8 mouse cellular contexts compared by ENCODE assay signal in the genomic region with DNA sequence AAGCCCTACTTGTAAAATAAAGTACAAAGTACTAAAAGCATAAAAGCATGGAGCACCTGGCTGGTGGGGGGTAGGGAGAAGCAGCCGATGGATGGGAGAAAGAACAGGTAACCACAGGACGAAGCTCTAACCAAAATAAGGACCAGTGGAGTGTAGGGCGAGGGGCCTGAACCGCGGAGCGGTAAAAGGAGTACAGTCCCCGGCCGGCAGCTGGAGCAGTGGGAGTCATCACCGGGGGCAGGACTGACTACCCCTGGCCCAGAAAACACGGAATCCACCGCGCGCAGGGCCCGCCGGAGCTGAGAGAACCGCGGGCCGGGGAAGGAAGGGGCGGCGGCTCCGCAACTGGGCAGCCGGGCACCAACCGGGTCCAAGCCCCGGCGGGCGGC. TPM values are rescaled to one million over a fixed set of nuclear protein-coding genes. Genes with fewer than 3 reads are reported as not detected.
DNase-seq lines count a peak whose midpoint lies in the region; ATAC-seq and TF ChIP-seq lines count a peak whose summit lies in the region.

No protein-coding gene starts in this region.

- peak overlapping the region; percentile 96 for H3K9ac ChIP-seq in hindbrain, embryonic 13.5 days
- H3K9ac ChIP-seq in midbrain, embryonic 14.5 days (replicated peaks; ENCODE audit: low read length), result peak overlapping the region; percentile 93

- no peak; the same call in 1 of the 2 replicates for ATAC-seq in hindbrain, embryonic 13.5 days (ENCODE audit: low FRiP score)
- ATAC-seq in midbrain, embryonic 14.5 days (ENCODE audit: low FRiP score, low TSS enrichment), result no peak

- peak overlapping the region; percentile 74 for H3K4me2 ChIP-seq in hindbrain, embryonic 13.5 days
- H3K4me2 ChIP-seq in midbrain, embryonic 14.5 days (ENCODE audit: low read length), result peak overlapping the region; percentile 86

- no peaks in the 10 kb centered on the region for H3K9me3 ChIP-seq in hindbrain, embryonic 13.5 days
- H3K9me3 ChIP-seq in midbrain, embryonic 14.5 days (ENCODE audit: control insufficient read depth, low read length), result no peaks in the 10 kb centered on the region

- DNase-seq in layer of hippocampus, adult 2 months (ENCODE audit: low spot score in 2 of 2), result no peak
- no peak for DNase-seq in layer of hippocampus, postnatal 25 days (ENCODE audit: extremely low spot score in 1 of 2, low spot score in 1 of 2)
- DNase-seq in midbrain, embryonic 14.5 days, result no peak
- DNase-seq in cerebellum, postnatal 10 days, result no peak
- DNase-seq in urinary bladder, postnatal 10 days (ENCODE audit: low spot score), result no peak
- DNase-seq in c-Kit-positive CD71-positive TER-119-positive erythroid progenitor cells, embryonic 14.5 days (ENCODE audit: low spot score), result no peak

- no peak for TF ChIP-seq POLR2A in cortical plate, adult 2 months (IDR thresholded peaks at IDR 0.05; ENCODE audit: extremely low read depth, insufficient read depth, low read length)

- peaks cover 2% of the 10 kb centered on the region; the same call in 1 of the 2 replicates for H3K4me1 ChIP-seq in cortical plate, adult 2 months (ENCODE audit: control insufficient read depth, insufficient read depth, low read length)
- peaks cover 31% of the 10 kb centered on the region for H3K4me1 ChIP-seq in hindbrain, embryonic 13.5 days (replicated peaks)
- peaks cover 11% of the 10 kb centered on the region for H3K4me1 ChIP-seq in midbrain, embryonic 14.5 days (ENCODE audit: control insufficient read depth, insufficient read depth, low read length)

- TF ChIP-seq CTCF in layer of hippocampus, adult 2 months (conservative IDR thresholded peaks at IDR 0.05), result no peak
- no peak for TF ChIP-seq CTCF in cortical plate, adult 2 months (IDR thresholded peaks at IDR 0.05; ENCODE audit: extremely low read depth, insufficient read depth, low read length)

- peak overlapping the region; percentile 72 for H3K4me3 ChIP-seq in layer of hippocampus, adult 2 months
- H3K4me3 ChIP-seq in cortical plate, adult 2 months (ENCODE audit: insufficient read depth, low read length), result peak overlapping the region; percentile 62
- peak overlapping the region; percentile 95 for H3K4me3 ChIP-seq in hindbrain, embryonic 13.5 days
- peak overlapping the region; percentile 96 for H3K4me3 ChIP-seq in midbrain, embryonic 14.5 days (replicated peaks; ENCODE audit: low read depth, low read length)

- peak overlapping the region; percentile 98 for H3K27ac ChIP-seq in layer of hippocampus, adult 2 months
- peak overlapping the region; percentile 96 for H3K27ac ChIP-seq in cortical plate, adult 2 months (ENCODE audit: insufficient read depth, low read length)
- peak overlapping the region; percentile 93 for H3K27ac ChIP-seq in hindbrain, embryonic 13.5 days
- H3K27ac ChIP-seq in midbrain, embryonic 14.5 days (replicated peaks; ENCODE audit: low read depth, low read length), result peak overlapping the region; percentile 95

- WGBS in hindbrain, embryonic 13.5 days, result under 1% methylated on average over 26 of the region's 26 CpGs
- WGBS in midbrain, embryonic 14.5 days, result under 1% methylated on average over 26 of the region's 26 CpGs

- H3K27me3 ChIP-seq in hindbrain, embryonic 13.5 days, result no peaks in the 10 kb centered on the region
- H3K27me3 ChIP-seq in midbrain, embryonic 14.5 days (ENCODE audit: control insufficient read depth, insufficient read depth, low read length), result no peaks in the 10 kb centered on the region

- peaks cover 15% of the 10 kb centered on the region for H3K36me3 ChIP-seq in hindbrain, embryonic 13.5 days
- peaks cover 18% of the 10 kb centered on the region for H3K36me3 ChIP-seq in midbrain, embryonic 14.5 days (ENCODE audit: control insufficient read depth, insufficient read depth, low read length)

RNA-seq across cellular contexts. Expression of a gene that starts 0.6 kb away (rescaled TPM):
- 10 to 100 TPM; 37.4 to 38.1 TPM for total RNA-seq in layer of hippocampus, adult 2 months (2021)
- total RNA-seq in layer of hippocampus, postnatal 25 days (2021), result 10 to 100 TPM; 37.3 to 37.7 TPM
- 27.5 and 29.7 TPM in 2 replicates for polyA plus RNA-seq in cortical plate, adult 2 months (2012; rRNA removed)
- polyA plus RNA-seq in hindbrain, embryonic 13.5 days (2015; fragmentation: Nextera tagmentation; extraction: Ambion mirVana), result 17.2 and 18.5 TPM in 2 replicates
- 21.5 and 21.8 TPM in 2 replicates for polyA plus RNA-seq in midbrain, embryonic 14.5 days (2014; fragmentation: Nextera tagmentation; extraction: Ambion mirVana)

RNA-seq across cellular contexts. Expression of a gene that starts 12.7 kb away (rescaled TPM):
- total RNA-seq in layer of hippocampus, adult 2 months (2021), result 1 to 10 TPM; 8.1 to 8.8 TPM
- 1 to 10 TPM; 8.1 to 8.7 TPM for total RNA-seq in layer of hippocampus, postnatal 25 days (2021)
- polyA plus RNA-seq in cortical plate, adult 2 months (2012; rRNA removed), result 9.0 and 10.0 TPM in 2 replicates
- polyA plus RNA-seq in hindbrain, embryonic 13.5 days (2015; fragmentation: Nextera tagmentation; extraction: Ambion mirVana), result 26.7 and 28.6 TPM in 2 replicates
- polyA plus RNA-seq in midbrain, embryonic 14.5 days (2014; fragmentation: Nextera tagmentation; extraction: Ambion mirVana), result 23.3 and 25.4 TPM in 2 replicates

RNA-seq across cellular contexts. Expression of a gene that starts 19.4 kb away (rescaled TPM):
- 10 to 100 TPM; 90.0 to 93.4 TPM for total RNA-seq in layer of hippocampus, adult 2 months (2021)
- total RNA-seq in layer of hippocampus, postnatal 25 days (2021), result 10 to 100 TPM; 60.0 to 67.5 TPM
- polyA plus RNA-seq in cortical plate, adult 2 months (2012; rRNA removed), result 129 and 156 TPM in 2 replicates
- polyA plus RNA-seq in hindbrain, embryonic 13.5 days (2015; fragmentation: Nextera tagmentation; extraction: Ambion mirVana), result 22.2 and 25.4 TPM in 2 replicates
- polyA plus RNA-seq in midbrain, embryonic 14.5 days (2014; fragmentation: Nextera tagmentation; extraction: Ambion mirVana), result 23.5 and 24.7 TPM in 2 replicates

RNA-seq across cellular contexts. Expression of a gene that starts 29.0 kb away (rescaled TPM):
- 1 to 10 TPM; 1.6 to 2.5 TPM for total RNA-seq in layer of hippocampus, adult 2 months (2021)
- total RNA-seq in layer of hippocampus, postnatal 25 days (2021), result 1 to 10 TPM; 1.8 to 2.2 TPM
- polyA plus RNA-seq in cortical plate, adult 2 months (2012; rRNA removed), result 1.4 and 2.0 TPM in 2 replicates
- polyA plus RNA-seq in hindbrain, embryonic 13.5 days (2015; fragmentation: Nextera tagmentation; extraction: Ambion mirVana), result 5.2 and 7.0 TPM in 2 replicates
- polyA plus RNA-seq in midbrain, embryonic 14.5 days (2014; fragmentation: Nextera tagmentation; extraction: Ambion mirVana), result 2.0 and 3.3 TPM in 2 replicates

RNA-seq across cellular contexts. Expression of a gene that starts 35.5 kb away (rescaled TPM):
- 100 to 1,000 TPM; 231 to 240 TPM for total RNA-seq in layer of hippocampus, adult 2 months (2021)
- total RNA-seq in layer of hippocampus, postnatal 25 days (2021), result 100 to 1,000 TPM; 217 to 249 TPM
- 264 and 274 TPM in 2 replicates for polyA plus RNA-seq in cortical plate, adult 2 months (2012; rRNA removed)
- polyA plus RNA-seq in hindbrain, embryonic 13.5 days (2015; fragmentation: Nextera tagmentation; extraction: Ambion mirVana), result 256 and 260 TPM in 2 replicates
- polyA plus RNA-seq in midbrain, embryonic 14.5 days (2014; fragmentation: Nextera tagmentation; extraction: Ambion mirVana), result 269 and 277 TPM in 2 replicates
